Mouse (Mus musculus): ENCODE measurements around the gene Zfp182.
A peak's percentile ranks its signal among the peaks of the same experiment; 100 is the strongest.

Zfp182 gene

GRCm38 (mm10) chrX:21061866-21062543, at the start of gene Zfp182:
Zfp182 (minus strand) TSS chrX:21062316.
- peak; percentile 92 for DNase-seq (ENCODE audit: low read depth, low spot score)

GRCm38 (mm10) chrX:21089867-21090239, 27.7 kb upstream of the Zfp182 start:
- DNase-seq (ENCODE audit: low read depth, low spot score), result no peak

DNA sequence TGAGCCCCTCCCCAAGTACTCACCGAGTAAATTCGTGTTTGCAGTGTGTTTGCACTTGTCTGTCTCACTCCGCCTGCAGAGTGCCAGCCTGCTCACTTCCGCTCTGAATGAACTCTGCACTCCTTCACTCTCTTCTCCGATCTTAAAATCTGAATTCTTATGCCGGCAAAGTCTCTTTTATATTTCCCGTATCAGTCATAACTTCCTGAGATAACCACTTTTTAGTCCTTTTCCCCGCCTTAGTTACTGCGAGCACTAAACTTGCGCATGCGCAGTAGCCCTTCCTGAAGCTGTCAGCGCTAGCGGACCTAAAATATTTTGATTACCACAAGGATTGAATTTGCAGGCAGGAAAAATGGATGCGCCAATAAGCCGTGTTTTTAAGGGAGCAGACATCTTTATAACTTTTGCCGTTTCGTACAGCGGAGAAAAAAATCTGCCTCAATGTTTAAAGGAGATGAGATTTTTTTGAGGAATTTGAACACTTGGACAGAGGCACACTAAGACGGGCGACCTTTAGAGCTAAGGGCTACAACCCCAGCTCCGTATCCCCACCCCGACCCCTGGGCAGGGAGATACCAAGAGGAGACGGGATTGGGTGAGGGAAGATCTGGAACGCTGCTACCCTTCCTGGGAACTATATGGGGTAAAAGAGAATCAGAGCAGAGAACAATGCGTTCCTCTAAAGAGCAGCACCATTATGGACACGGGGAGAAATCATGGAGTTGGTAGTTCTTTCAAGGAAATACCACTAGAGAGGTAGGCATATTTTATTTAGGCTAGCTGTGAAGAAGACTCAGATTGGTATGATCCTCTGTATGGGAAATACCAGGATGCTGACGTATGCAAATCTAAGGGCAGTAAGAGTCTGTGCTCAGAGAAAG, 27.1 kb upstream of the Zfp182 start, which contains the start of gene Zfp300:
Gene Zfp300, minus strand, starts transcription at position 545 of the 884 bp plus-strand sequence.
- DNase-seq (ENCODE audit: low read depth, low spot score), result peak; percentile 62

DNA sequence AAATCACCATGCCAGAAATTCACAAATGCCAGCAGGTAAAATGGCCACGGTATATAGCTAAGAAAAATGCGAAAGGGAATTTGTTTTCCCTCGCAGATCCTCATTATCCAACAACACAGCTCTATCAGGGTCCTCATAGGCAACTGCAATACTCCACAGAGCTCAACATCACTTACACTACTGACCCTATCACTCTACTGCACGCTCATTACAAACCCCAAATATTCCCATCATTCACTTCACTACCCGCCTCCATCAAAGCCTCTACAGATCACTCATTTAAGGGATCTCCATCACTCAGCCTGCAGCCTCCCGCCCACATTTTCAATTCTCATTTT, 26.5 kb upstream of the Zfp182 start:
- no peak for DNase-seq (ENCODE audit: low read depth, low spot score)

GRCm38 (mm10) chrX:21068106-21068505, 6.0 kb upstream of the Zfp182 start, which contains the start of gene Spaca5:
Spaca5 (plus strand) TSS chrX:21068406.
- no peak for DNase-seq (ENCODE audit: low read depth, low spot score)

GRCm38 (mm10) chrX:21062544-21062890, 401 bp upstream of the Zfp182 start:
- no peak for DNase-seq (ENCODE audit: low read depth, low spot score)

GRCm38 (mm10) chrX:21061460-21061859, 656 bp downstream of the Zfp182 start:
- DNase-seq (ENCODE audit: low read depth, low spot score), result no peak

GRCm38 (mm10) chrX:20980901-20981300, 81.2 kb downstream of the Zfp182 start:
- no peak for DNase-seq (ENCODE audit: low read depth, low spot score)

Data from ZHBTc4 (cell line).